Mouse (Mus musculus) lung, embryonic 16.5 days (tissue): ENCODE data around the gene Zdhhc6. TPM values are rescaled to one million over a fixed set of nuclear protein-coding genes. Genes with fewer than 3 reads are reported as not detected.

ENCODE experiments used
- ATAC-seq: fragments of 200-750 bp; cut with Nextera tagmentation; 2 replicates; pipeline ENCODE4 v1.8.0; 2017; ENCODE audit warnings: low read depth, mild to moderate bottlenecking, moderate library complexity
- H3K27ac ChIP-seq: fragments of 300-500 bp; sonication (generic); 2 replicates; pipeline ENCODE4 v1.5.1; 2014; ENCODE audit warnings: mild to moderate bottlenecking, control low read depth, low read length
- H3K27me3 ChIP-seq: fragments of 300-500 bp; sonication (generic); 2 replicates; pipeline ENCODE4 v1.6.1; 2014; ENCODE audit warnings: low read depth, low read length, mixed read lengths; ENCODE audit not compliant: control insufficient read depth, insufficient read depth
- H3K36me3 ChIP-seq: fragments of 300-500 bp; sonication (generic); 2 replicates; pipeline ENCODE4 v1.6.1; 2014; ENCODE audit warnings: low read length; ENCODE audit not compliant: control insufficient read depth, insufficient read depth
- H3K4me1 ChIP-seq: fragments of 300-500 bp; sonication (generic); replicated peaks from 2 replicates; pipeline ENCODE4 v1.6.1; 2014; ENCODE audit warnings: low read length, mixed read lengths; ENCODE audit not compliant: control insufficient read depth, insufficient read depth
- H3K4me2 ChIP-seq: fragments of 300-500 bp; sonication (generic); 2 replicates; pipeline ENCODE4 v1.6.1; 2014; ENCODE audit warnings: low read depth, low read length, control low read depth
- H3K4me3 ChIP-seq: fragments of 300-500 bp; sonication (generic); 2 replicates; pipeline ENCODE4 v1.5.1; 2014; ENCODE audit warnings: mild to moderate bottlenecking, low read length, control low read depth
- H3K9ac ChIP-seq: fragments of 300-500 bp; sonication (generic); 2 replicates; pipeline ENCODE4 v1.6.1; 2014; ENCODE audit warnings: low read length, control low read depth
- H3K9me3 ChIP-seq: fragments of 300-500 bp; sonication (generic); 2 replicates; pipeline ENCODE4 v1.6.1; 2016; ENCODE audit warnings: low read length; ENCODE audit not compliant: control insufficient read depth
- WGBS: fragments of 180-500 bp; shearing (Covaris S2); extraction: QIAGEN DNeasy Blood & Tissue Kit; methylation state at CpG from one replicate; pipeline ENCODE4 v1.1.7; 2014; 5-methylcytosine and 5-hydroxymethylcytosine counted together
- polyA plus RNA-seq: library from polyadenylated mRNA; unstranded; fragments of >200 nt; fragmentation: Nextera tagmentation; extraction: Ambion mirVana; gene quantifications from 2 replicates; pipeline ENCODE4 v1.2.1, GENCODE M21; 2015

Gene Zdhhc6
- polyA plus RNA-seq, 1 experiment from 2014 or later: 101 TPM

DNA sequence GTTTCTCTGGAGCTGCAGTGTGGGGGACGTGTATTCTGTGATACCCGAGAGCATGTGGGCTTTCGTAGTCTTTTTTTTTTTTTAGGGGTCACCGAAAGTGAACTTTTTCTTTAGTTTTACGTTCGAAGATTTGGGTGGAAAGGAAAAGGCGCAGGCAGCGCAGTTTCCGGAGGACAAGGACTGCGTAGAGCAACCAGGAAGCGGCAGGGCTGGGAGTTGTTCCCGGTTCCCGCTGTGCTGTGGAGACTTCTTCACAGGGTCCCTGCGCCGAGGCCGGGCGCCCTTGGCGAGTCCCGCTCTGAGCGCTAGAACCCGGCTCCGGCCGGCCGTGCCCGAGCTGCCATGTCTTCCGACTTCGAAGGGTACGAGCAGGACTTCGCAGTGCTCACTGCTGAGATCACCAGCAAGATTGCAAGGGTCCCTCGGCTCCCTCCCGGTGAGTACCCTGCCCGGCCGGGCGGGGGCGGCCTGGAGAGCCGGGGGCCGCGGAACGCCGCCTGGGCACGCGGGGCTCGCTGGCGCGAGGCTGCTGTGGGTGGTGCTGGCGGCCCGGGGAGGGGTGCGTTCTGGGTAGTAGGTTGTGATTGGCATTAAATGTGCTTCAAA is 380 bp upstream of the Zdhhc6 start, which contains the start of gene Vti1a:
TSS of gene Vti1a (plus strand) at position 187 of the 606 bp plus-strand sequence.
- H3K4me1 ChIP-seq: peaks cover 14% of the 10 kb centered on the region
- no peaks in the 10 kb centered on the region for H3K27me3 ChIP-seq
- H3K4me3 ChIP-seq: peak within 1 kb of the TSS; percentile 94
- H3K9me3 ChIP-seq: no peaks in the 10 kb centered on the region
- peak within 1 kb of the TSS; percentile 91 for H3K27ac ChIP-seq
- peaks cover 4% of the 10 kb centered on the region for H3K36me3 ChIP-seq
- under 1% methylated on average over 48 of the region's 48 CpGs for WGBS
- peak; percentile 93 for ATAC-seq
- peak within 1 kb of the TSS; percentile 92 for H3K9ac ChIP-seq
- H3K4me2 ChIP-seq: peak within 1 kb of the TSS; percentile 89

DNA sequence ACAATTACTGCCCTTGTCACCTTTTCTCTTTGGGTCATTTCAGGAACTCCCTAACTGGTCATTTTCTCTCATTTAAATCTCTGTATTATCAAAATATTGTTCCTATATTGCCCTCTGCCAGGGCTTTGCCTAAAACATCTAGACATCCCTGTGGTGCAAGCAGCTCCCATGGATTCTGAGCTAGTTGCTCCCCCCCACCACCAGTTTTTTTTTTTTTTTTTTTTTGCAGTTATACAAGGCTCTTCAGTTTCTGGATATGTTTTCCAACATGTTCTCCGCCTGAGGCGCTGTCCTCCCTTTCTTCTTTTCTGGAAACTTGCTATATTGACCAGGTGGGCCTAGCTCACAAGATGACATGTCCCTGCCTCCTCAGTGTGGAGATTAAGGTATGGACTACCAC is 2.2 kb downstream of the Zdhhc6 start:
- ATAC-seq: no peak
- Histone ChIP-seq H3K9ac (no peak overlapping the region), H3K27me3 (no peaks in the 10 kb centered on the region), H3K4me2 (no peak overlapping the region), H3K9me3 (no peaks in the 10 kb centered on the region), H3K4me3 (no peak overlapping the region), H3K4me1 (peaks cover 14% of the 10 kb centered on the region), H3K36me3 (peaks cover 20% of the 10 kb centered on the region), H3K27ac (no peak overlapping the region)
- 98% methylated on average over 2 of the region's 2 CpGs for WGBS

DNA sequence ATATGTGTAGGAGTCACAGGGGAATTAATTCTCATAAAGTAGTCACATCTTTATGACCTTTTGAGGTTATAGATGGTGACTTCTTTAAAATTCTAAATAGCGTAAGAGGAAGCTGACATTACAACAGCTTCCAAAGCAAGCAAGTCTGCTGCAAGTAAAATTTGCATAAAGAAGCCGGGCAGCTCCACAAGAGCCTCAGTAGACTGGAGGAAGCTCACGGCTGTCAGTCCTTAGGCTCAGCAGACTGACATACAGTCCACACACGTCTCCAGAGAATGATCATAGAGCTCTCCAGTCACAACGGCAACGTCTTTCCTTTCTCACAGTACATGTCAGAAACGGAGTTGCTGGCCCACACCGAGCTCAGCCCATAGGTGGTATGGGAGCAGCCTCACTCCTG is 4.0 kb downstream of the Zdhhc6 start:
- Histone ChIP-seq H3K9ac (no peak overlapping the region), H3K27me3 (no peaks in the 10 kb centered on the region), H3K4me3 (no peak overlapping the region), H3K36me3 (peaks cover 20% of the 10 kb centered on the region), H3K4me2 (no peak overlapping the region), H3K27ac (no peak overlapping the region), H3K4me1 (peaks cover 11% of the 10 kb centered on the region), H3K9me3 (no peaks in the 10 kb centered on the region)
- WGBS: 83% methylated on average over 8 of the region's 8 CpGs
- ATAC-seq: no peak

DNA sequence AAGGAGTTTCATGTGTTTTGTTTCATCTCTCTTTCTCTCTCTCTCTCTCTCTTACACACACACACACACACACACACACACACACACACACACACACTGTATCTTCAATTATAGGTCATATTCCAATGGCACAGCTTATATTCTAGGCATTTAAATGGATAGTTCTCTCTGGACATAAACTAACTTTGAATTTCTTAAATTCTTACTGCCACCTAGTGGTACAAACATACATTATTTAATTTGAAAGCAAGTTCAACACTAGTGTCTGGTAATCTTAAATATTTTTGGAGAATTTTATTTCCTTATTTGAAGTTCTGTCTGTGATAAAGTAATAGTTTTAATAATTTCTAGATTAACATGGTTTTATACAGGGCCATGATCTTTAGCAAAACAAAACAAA is 10.8 kb downstream of the Zdhhc6 start:
- peaks cover 27% of the 10 kb centered on the region for H3K36me3 ChIP-seq
- H3K9ac ChIP-seq: no peak overlapping the region
- no peak overlapping the region for H3K4me3 ChIP-seq
- ATAC-seq: no peak
- no peaks in the 10 kb centered on the region for H3K4me1 ChIP-seq
- H3K27me3 ChIP-seq: no peaks in the 10 kb centered on the region
- no peaks in the 10 kb centered on the region for H3K9me3 ChIP-seq
- no peak overlapping the region for H3K27ac ChIP-seq
- H3K4me2 ChIP-seq: no peak overlapping the region

GRCm38 (mm10) chr19:55300525-55300924 is 15.3 kb downstream of the Zdhhc6 start:
- no peak overlapping the region for H3K4me2 ChIP-seq
- H3K4me3 ChIP-seq: no peak overlapping the region
- H3K4me1 ChIP-seq: no peaks in the 10 kb centered on the region
- peaks cover 38% of the 10 kb centered on the region for H3K36me3 ChIP-seq
- no peak overlapping the region for H3K27ac ChIP-seq
- no peak overlapping the region for H3K9ac ChIP-seq
- ATAC-seq: no peak
- H3K27me3 ChIP-seq: no peaks in the 10 kb centered on the region
- no peaks in the 10 kb centered on the region for H3K9me3 ChIP-seq
- 64% methylated on average over 3 of the region's 3 CpGs for WGBS

GRCm38 (mm10) chr19:55299378-55299777 is 16.5 kb downstream of the Zdhhc6 start:
- no peak overlapping the region for H3K4me3 ChIP-seq
- no peak for ATAC-seq
- H3K27ac ChIP-seq: no peak overlapping the region
- H3K9me3 ChIP-seq: no peaks in the 10 kb centered on the region
- H3K4me2 ChIP-seq: no peak overlapping the region
- no peaks in the 10 kb centered on the region for H3K4me1 ChIP-seq
- 79% methylated on average over 1 of the region's 1 CpGs for WGBS
- no peak overlapping the region for H3K9ac ChIP-seq
- H3K36me3 ChIP-seq: peaks cover 38% of the 10 kb centered on the region
- H3K27me3 ChIP-seq: no peaks in the 10 kb centered on the region

GRCm38 (mm10) chr19:55297961-55298360 is 17.9 kb downstream of the Zdhhc6 start:
- H3K4me2 ChIP-seq: no peak overlapping the region
- H3K4me3 ChIP-seq: no peak overlapping the region
- H3K9ac ChIP-seq: no peak overlapping the region
- peaks cover 30% of the 10 kb centered on the region for H3K36me3 ChIP-seq
- H3K27me3 ChIP-seq: no peaks in the 10 kb centered on the region
- WGBS: 68% methylated on average over 5 of the region's 5 CpGs
- no peak overlapping the region for H3K27ac ChIP-seq
- ATAC-seq: no peak
- H3K4me1 ChIP-seq: no peaks in the 10 kb centered on the region
- H3K9me3 ChIP-seq: no peaks in the 10 kb centered on the region

- Histone ChIP-seq H3K27ac (no peak overlapping the region), H3K9me3 (no peaks in the 10 kb centered on the region)
- 92% methylated on average over 2 of the region's 2 CpGs for WGBS
Measured at GRCm38 (mm10) chr19:55297489-55297888, 18.3 kb downstream of the Zdhhc6 start.

DNA sequence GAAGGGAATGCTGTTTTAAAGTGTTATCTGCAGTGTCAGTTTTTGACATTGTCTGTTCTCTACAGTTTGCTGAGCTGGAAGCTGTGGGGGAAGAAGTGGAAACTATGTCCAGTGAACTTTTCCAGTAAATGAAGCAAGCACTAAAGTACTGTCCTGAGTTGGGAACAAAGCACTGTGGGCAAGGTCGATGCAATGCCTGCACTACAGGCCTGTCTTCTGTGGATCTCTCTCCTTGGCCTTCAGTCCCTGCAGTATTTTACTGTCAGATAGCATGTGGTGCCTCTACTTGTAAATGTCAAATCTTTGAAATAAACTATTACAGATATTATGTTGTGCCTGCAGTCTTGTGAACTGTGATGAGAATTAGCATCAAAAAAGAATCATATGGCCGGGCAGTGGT is 19.5 kb downstream of the Zdhhc6 start:
- no peak overlapping the region for H3K9ac ChIP-seq
- no peak for ATAC-seq
- H3K36me3 ChIP-seq: peaks cover 24% of the 10 kb centered on the region

More at GRCm38 (mm10) chr19:55297489-55297888, 18.3 kb downstream of the Zdhhc6 start:
- H3K36me3 ChIP-seq: peaks cover 26% of the 10 kb centered on the region
- H3K27me3 ChIP-seq: no peaks in the 10 kb centered on the region
- no peak overlapping the region for H3K4me2 ChIP-seq
- ATAC-seq: no peak
- no peaks in the 10 kb centered on the region for H3K4me1 ChIP-seq
- H3K4me3 ChIP-seq: no peak overlapping the region
- no peak overlapping the region for H3K9ac ChIP-seq

DNA sequence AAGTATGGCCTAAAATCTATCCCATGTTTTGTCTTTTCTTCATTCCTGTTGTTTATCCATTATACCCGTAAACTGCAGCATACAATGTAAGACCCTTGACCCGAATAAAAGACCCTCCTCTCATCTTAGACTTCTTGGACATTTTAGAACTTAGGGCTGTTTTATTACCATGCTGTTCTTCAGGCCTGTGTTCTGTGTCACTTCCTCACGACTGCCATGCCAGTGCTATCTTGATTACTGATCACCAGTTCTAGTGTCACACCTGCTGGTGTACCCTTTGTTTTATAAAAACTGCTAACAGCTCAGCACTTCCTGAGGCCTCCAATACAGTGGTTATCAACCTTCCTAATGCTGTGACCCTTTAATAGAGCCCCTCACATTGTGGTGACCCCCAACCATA is 20.3 kb downstream of the Zdhhc6 start:
- no peaks in the 10 kb centered on the region for H3K4me1 ChIP-seq
- no peak overlapping the region for H3K4me2 ChIP-seq
- H3K27ac ChIP-seq: no peak overlapping the region
- peaks cover 23% of the 10 kb centered on the region for H3K36me3 ChIP-seq
- no peaks in the 10 kb centered on the region for H3K9me3 ChIP-seq
- WGBS: 77% methylated on average over 3 of the region's 3 CpGs
- H3K4me3 ChIP-seq: no peak overlapping the region
- no peak for ATAC-seq
- H3K9ac ChIP-seq: no peak overlapping the region
- no peaks in the 10 kb centered on the region for H3K27me3 ChIP-seq

More for the DNA sequence above, 19.5 kb downstream of the Zdhhc6 start:
- no peaks in the 10 kb centered on the region for H3K27me3 ChIP-seq
- H3K27ac ChIP-seq: no peak overlapping the region
- H3K4me3 ChIP-seq: no peak overlapping the region
- 94% methylated on average over 2 of the region's 2 CpGs for WGBS
- no peak overlapping the region for H3K4me2 ChIP-seq
- no peaks in the 10 kb centered on the region for H3K4me1 ChIP-seq
- H3K9me3 ChIP-seq: no peaks in the 10 kb centered on the region
